Mouse (Mus musculus): Measurements from ENCODE around the gene Shisa6. TPM values are rescaled to one million over a fixed set of nuclear protein-coding genes. Genes with fewer than 3 reads are reported as not detected.

Shisa6 gene
- total and polyA plus RNA-seq, 3 experiments: 0.27 to 0.66 (median 0.31) TPM

DNA sequence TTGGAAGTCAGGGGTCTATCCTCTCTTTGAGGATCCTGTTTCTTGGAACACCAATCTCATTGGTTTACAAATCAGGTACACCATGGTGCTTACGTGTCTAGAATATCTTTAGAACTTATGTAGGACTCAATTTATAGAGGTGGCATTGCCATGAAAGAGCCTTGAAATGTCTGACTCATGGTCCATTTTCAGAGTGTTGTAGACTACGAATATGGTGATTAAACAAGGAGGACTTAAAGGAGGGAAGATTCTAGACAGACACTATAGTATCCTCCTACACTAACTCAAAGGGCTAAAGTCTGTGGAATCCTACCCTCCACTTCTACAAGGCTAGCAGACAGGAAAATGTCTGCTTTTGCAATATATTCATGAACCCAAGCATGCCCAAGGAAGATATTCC lies 265.6 kb downstream of the Shisa6 start:
- H3K79me2 ChIP-seq (replicated peaks; ENCODE audit: control insufficient read depth, insufficient read depth, low read length): no peaks in the 10 kb centered on the region
- H3K4me1 ChIP-seq (ENCODE audit: control insufficient read depth, insufficient read depth, low read length): no peaks in the 10 kb centered on the region
- no peaks in the 10 kb centered on the region for H3K36me3 ChIP-seq (ENCODE audit: control insufficient read depth, insufficient read depth, low read length)
- no peaks in the 10 kb centered on the region for H3K27me3 ChIP-seq (ENCODE audit: control insufficient read depth, insufficient read depth, low read length)
- no peak overlapping the region for H3K9ac ChIP-seq (ENCODE audit: low read depth, low read length)
- no peak overlapping the region for H3K4me3 ChIP-seq
- intact Hi-C loops (cut with DNase I): no loop called here
- DNase-seq: no peak
- no peak overlapping the region for H3K27ac ChIP-seq
- TF ChIP-seq POLR2A (IDR thresholded peaks at IDR 0.05; ENCODE audit: insufficient read depth, low read depth, low read length) (no peak), EP300 (IDR thresholded peaks at IDR 0.05; ENCODE audit: insufficient read depth, low read depth, low read length) (no peak), CTCF (IDR thresholded peaks at IDR 0.05) (no peak)
- WGBS: 53% methylated on average over 2 of the region's 2 CpGs

DNA sequence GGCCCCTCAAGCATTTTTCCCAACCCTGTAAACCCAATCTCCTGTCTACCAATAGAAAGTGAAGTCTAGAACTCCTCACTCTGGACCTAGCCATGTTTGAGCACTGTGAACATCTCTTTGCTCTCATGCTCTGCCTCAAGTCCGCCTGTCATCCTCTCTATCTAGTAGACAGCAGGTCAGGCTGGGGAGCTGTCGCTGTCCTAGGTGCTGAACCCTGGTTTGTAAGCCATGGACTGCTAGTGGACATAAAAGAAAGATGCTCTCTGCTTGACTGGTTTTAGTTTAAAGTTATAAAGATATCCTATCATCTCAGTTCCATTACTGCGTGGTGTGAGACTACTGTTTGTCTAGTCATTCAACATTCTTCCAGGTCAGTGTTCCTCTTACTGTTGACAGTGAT lies 266.9 kb downstream of the Shisa6 start:
- no peaks in the 10 kb centered on the region for H3K4me1 ChIP-seq (ENCODE audit: control insufficient read depth, insufficient read depth, low read length)
- WGBS: 10% methylated on average over 3 of the region's 3 CpGs
- no peak overlapping the region for H3K27ac ChIP-seq
- TF ChIP-seq POLR2A (IDR thresholded peaks at IDR 0.05; ENCODE audit: insufficient read depth, low read depth, low read length) (no peak), EP300 (IDR thresholded peaks at IDR 0.05; ENCODE audit: insufficient read depth, low read depth, low read length) (no peak), CTCF (IDR thresholded peaks at IDR 0.05) (no peak)
- no peaks in the 10 kb centered on the region for H3K79me2 ChIP-seq (replicated peaks; ENCODE audit: control insufficient read depth, insufficient read depth, low read length)
- H3K4me3 ChIP-seq: no peak overlapping the region
- DNase-seq: peak in 1 of 2 experiments; percentile 40
- H3K27me3 ChIP-seq (ENCODE audit: control insufficient read depth, insufficient read depth, low read length): no peaks in the 10 kb centered on the region
- H3K9ac ChIP-seq (ENCODE audit: low read depth, low read length): no peak overlapping the region
- H3K36me3 ChIP-seq (ENCODE audit: control insufficient read depth, insufficient read depth, low read length): no peaks in the 10 kb centered on the region
- intact Hi-C loops (cut with DNase I): no loop called here

DNA sequence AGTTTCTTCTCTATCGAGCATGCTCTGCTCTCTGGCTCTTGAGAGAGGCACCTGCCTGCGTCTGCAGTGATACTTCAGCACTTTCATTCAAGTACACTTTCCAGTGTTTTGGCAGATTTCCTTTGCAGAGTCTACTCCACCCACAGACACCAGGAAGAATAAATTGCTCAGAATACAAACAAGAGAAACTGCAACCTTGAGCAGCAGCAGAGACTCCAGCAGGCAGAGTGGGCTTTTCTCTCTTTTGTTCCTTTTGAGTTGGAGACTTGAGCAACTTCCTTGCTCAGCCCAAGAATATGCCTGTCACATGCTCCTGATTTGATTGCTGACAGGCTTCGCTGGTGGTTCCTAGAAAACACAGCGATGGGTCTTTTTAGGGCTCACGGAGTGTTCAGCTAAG lies 278.6 kb downstream of the Shisa6 start:
- Histone ChIP-seq H3K27ac (no peak overlapping the region), H3K36me3 (ENCODE audit: control insufficient read depth, insufficient read depth, low read length) (no peaks in the 10 kb centered on the region), H3K4me3 (no peak overlapping the region), H3K9ac (ENCODE audit: low read depth, low read length) (no peak overlapping the region), H3K27me3 (ENCODE audit: control insufficient read depth, insufficient read depth, low read length) (no peaks in the 10 kb centered on the region), H3K4me1 (ENCODE audit: control insufficient read depth, insufficient read depth, low read length) (no peaks in the 10 kb centered on the region), H3K79me2 (replicated peaks; ENCODE audit: control insufficient read depth, insufficient read depth, low read length) (no peaks in the 10 kb centered on the region)
- DNase-seq: no peak
- intact Hi-C loops (cut with DNase I): no loop called here
- WGBS: 81% methylated on average over 5 of the region's 5 CpGs
- TF ChIP-seq EP300 (IDR thresholded peaks at IDR 0.05; ENCODE audit: insufficient read depth, low read depth, low read length) (no peak), POLR2A (IDR thresholded peaks at IDR 0.05; ENCODE audit: insufficient read depth, low read depth, low read length) (no peak), CTCF (IDR thresholded peaks at IDR 0.05) (no peak)

DNA sequence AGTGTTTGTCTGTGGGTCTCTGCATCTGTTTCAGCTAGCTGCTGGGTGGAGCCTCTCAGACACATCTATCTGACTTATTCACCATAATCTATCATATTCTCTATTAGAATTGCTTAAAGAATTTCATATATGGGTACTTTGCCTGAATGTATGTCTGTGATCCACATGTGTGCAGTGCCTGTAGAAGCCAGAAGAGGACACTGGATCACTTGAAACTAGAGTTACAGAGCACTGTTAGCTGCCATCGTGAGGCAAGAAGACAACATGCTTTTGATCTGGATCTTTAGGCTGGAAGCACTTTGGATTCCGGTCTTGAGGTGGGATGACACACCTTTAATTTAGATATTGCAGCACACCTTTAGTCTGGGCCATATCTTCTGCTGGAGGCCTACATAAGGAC lies 289.2 kb downstream of the Shisa6 start:
- no peaks in the 10 kb centered on the region for H3K27me3 ChIP-seq (ENCODE audit: control insufficient read depth, insufficient read depth, low read length)
- no peak overlapping the region for H3K9ac ChIP-seq (ENCODE audit: low read depth, low read length)
- H3K79me2 ChIP-seq (replicated peaks; ENCODE audit: control insufficient read depth, insufficient read depth, low read length): no peaks in the 10 kb centered on the region
- H3K27ac ChIP-seq: no peak overlapping the region
- 59% methylated on average over 2 of the region's 2 CpGs for WGBS
- TF ChIP-seq EP300 (IDR thresholded peaks at IDR 0.05; ENCODE audit: insufficient read depth, low read depth, low read length): no peak
- no peak for TF ChIP-seq POLR2A (IDR thresholded peaks at IDR 0.05; ENCODE audit: insufficient read depth, low read depth, low read length)
- H3K4me3 ChIP-seq: no peak overlapping the region
- no peaks in the 10 kb centered on the region for H3K4me1 ChIP-seq (ENCODE audit: control insufficient read depth, insufficient read depth, low read length)
- intact Hi-C loops (cut with DNase I): no loop called here
- no peaks in the 10 kb centered on the region for H3K36me3 ChIP-seq (ENCODE audit: control insufficient read depth, insufficient read depth, low read length)
- DNase-seq: no peak

DNA sequence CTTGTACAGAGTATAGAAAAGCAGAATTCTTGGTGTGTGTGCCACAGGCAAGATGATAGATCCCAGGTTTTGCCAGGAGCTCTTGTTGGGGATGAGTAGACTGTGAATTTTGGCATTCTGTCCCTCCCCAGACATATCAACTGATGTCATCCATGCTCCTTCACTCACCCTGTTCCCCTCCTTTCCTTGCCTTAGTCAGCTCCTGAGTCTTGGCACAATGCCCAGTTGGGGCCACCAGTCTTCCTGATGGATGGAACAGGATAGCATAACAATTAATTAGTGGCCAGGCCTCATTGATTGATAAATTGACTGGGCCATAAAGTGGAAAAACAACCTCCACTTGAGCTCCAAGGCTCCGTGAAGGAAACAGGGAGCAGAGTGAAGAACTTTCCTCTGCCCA lies 292.9 kb downstream of the Shisa6 start:
- H3K4me3 ChIP-seq: no peak overlapping the region
- TF ChIP-seq CTCF (IDR thresholded peaks at IDR 0.05) (no peak), POLR2A (IDR thresholded peaks at IDR 0.05; ENCODE audit: insufficient read depth, low read depth, low read length) (no peak)
- no peak overlapping the region for H3K27ac ChIP-seq
- no peaks in the 10 kb centered on the region for H3K27me3 ChIP-seq (ENCODE audit: control insufficient read depth, insufficient read depth, low read length)
- 48% methylated on average over 1 of the region's 1 CpGs for WGBS
- intact Hi-C loops (cut with DNase I): no loop called here
- no peaks in the 10 kb centered on the region for H3K36me3 ChIP-seq (ENCODE audit: control insufficient read depth, insufficient read depth, low read length)
- H3K9ac ChIP-seq (ENCODE audit: low read depth, low read length): no peak overlapping the region
- no peaks in the 10 kb centered on the region for H3K4me1 ChIP-seq (ENCODE audit: control insufficient read depth, insufficient read depth, low read length)
- no peaks in the 10 kb centered on the region for H3K79me2 ChIP-seq (replicated peaks; ENCODE audit: control insufficient read depth, insufficient read depth, low read length)
- no peak for DNase-seq

DNA sequence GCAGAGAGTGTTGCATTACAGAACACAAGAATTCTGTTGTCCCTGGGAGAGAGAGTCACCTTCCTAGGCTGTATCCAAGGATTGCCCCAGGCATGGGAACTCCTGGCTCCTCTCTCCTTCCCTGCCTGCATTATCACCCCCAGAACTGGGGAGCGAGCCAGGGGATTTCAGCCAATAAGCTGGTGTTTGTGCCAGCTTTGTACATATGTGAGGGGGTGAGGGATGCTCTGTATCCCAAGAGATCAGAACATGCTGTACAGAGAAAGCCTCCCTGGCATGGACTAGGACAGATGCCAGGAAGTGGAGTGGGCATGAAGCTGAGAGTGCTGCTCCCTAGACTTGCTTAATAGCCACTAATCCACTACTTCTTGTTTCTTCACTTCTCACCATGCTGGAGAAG lies 303.6 kb downstream of the Shisa6 start:
- H3K27me3 ChIP-seq (ENCODE audit: control insufficient read depth, insufficient read depth, low read length): no peaks in the 10 kb centered on the region
- 64% methylated on average over 1 of the region's 1 CpGs for WGBS
- TF ChIP-seq CTCF (IDR thresholded peaks at IDR 0.05) (no peak), EP300 (IDR thresholded peaks at IDR 0.05; ENCODE audit: insufficient read depth, low read depth, low read length) (no peak), POLR2A (IDR thresholded peaks at IDR 0.05; ENCODE audit: insufficient read depth, low read depth, low read length) (no peak)

More for the DNA sequence above, 303.6 kb downstream of the Shisa6 start:
- intact Hi-C loops (cut with DNase I): no loop called here
- H3K36me3 ChIP-seq (ENCODE audit: control insufficient read depth, insufficient read depth, low read length): no peaks in the 10 kb centered on the region
- H3K4me1 ChIP-seq (ENCODE audit: control insufficient read depth, insufficient read depth, low read length): no peaks in the 10 kb centered on the region
- no peaks in the 10 kb centered on the region for H3K79me2 ChIP-seq (replicated peaks; ENCODE audit: control insufficient read depth, insufficient read depth, low read length)
- H3K9ac ChIP-seq (ENCODE audit: low read depth, low read length): no peak overlapping the region
- no peak for DNase-seq
- H3K4me3 ChIP-seq: no peak overlapping the region
- H3K27ac ChIP-seq: no peak overlapping the region
